Mouse (Mus musculus) neural tube, embryonic 13.5 days (tissue): Measurements from ENCODE around the gene Casp7. TPM values are rescaled to one million over a fixed set of nuclear protein-coding genes. Genes with fewer than 3 reads are reported as not detected.
"Not testable (repeated sequence)": the region's sequence is repeated elsewhere in the genome, so short reads cannot be mapped to it uniquely, and the experiment has no call there.

Experiments
- ATAC-seq: fragments of 200-750 bp; cut with Nextera tagmentation; 2 replicates; pipeline ENCODE4 v1.8.0; 2017; ENCODE audit warnings: low read depth, mild to moderate bottlenecking, moderate TSS enrichment, moderate library complexity
- H3K27ac ChIP-seq: fragments of 300-500 bp; sonication (generic); replicated peaks from 2 replicates; pipeline ENCODE4 v1.5.1; 2015; ENCODE audit warnings: moderate library complexity, mild to moderate bottlenecking, inconsistent platforms
- H3K27me3 ChIP-seq: fragments of 300-500 bp; sonication (generic); 2 replicates; pipeline ENCODE4 v1.6.1; 2015; ENCODE audit warnings: mild to moderate bottlenecking, inconsistent platforms
- H3K36me3 ChIP-seq: fragments of 300-500 bp; sonication (generic); 2 replicates; pipeline ENCODE4 v1.6.1; 2015; ENCODE audit warnings: mild to moderate bottlenecking, inconsistent platforms
- H3K4me1 ChIP-seq: fragments of 300-500 bp; sonication (generic); replicated peaks from 2 replicates; pipeline ENCODE4 v1.6.1; 2015; ENCODE audit warnings: inconsistent platforms
- H3K4me2 ChIP-seq: fragments of 300-500 bp; sonication (generic); 2 replicates; pipeline ENCODE4 v1.6.1; 2015; ENCODE audit warnings: inconsistent platforms, mild to moderate bottlenecking, moderate library complexity
- H3K4me3 ChIP-seq: fragments of 300-500 bp; sonication (generic); 2 replicates; pipeline ENCODE4 v1.5.1; 2015; ENCODE audit warnings: mild to moderate bottlenecking, inconsistent platforms
- H3K9ac ChIP-seq: fragments of 300-500 bp; sonication (generic); 2 replicates; pipeline ENCODE4 v1.6.1; 2015; ENCODE audit warnings: moderate library complexity, mild to moderate bottlenecking, inconsistent platforms
- H3K9me3 ChIP-seq: fragments of 300-500 bp; sonication (generic); 2 replicates; pipeline ENCODE4 v1.6.1; 2016; ENCODE audit warnings: inconsistent platforms
- WGBS: fragments of 180-500 bp; shearing (Covaris S2); methylation state at CpG from one replicate; pipeline ENCODE4 v1.1.7; 2015; 5-methylcytosine and 5-hydroxymethylcytosine counted together
- polyA plus RNA-seq: library from polyadenylated mRNA; unstranded; fragments of >200 nt; fragmentation: Nextera tagmentation; extraction: Ambion mirVana; gene quantifications from 2 replicates; pipeline ENCODE4 v1.2.1, GENCODE M21; 2015

Casp7 gene
- polyA plus RNA-seq, 1 experiment from 2014 or later = 13.8 TPM

DNA sequence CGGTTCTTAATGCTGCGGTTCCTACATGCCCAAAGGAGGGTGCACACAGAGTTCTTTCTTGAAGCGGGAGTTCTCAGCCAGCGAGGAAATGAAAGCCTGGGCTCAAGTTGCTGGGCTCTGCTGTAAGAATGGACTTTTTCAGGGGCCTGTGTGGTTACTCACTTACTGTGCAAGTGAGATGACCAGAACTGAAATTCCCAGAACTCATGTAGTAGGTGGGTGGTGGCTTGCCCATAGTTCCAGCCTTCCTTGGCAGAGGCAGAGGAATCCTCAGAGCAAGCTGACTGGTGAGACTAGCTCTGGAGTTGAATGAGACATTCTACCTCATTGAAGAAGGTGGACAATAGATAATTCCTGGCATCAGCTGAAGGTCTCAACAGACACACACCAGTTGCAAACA lies 8.9 kb downstream of the Casp7 start:
- no peak for ATAC-seq
- Histone ChIP-seq H3K36me3 (peaks cover 5% of the 10 kb centered on the region), H3K4me1 (no peaks in the 10 kb centered on the region; the same call in 1 of the 2 replicates), H3K4me3 (no peak overlapping the region), H3K9ac (no peak overlapping the region), H3K27ac (no peak overlapping the region), H3K9me3 (no peaks in the 10 kb centered on the region), H3K4me2 (no peak overlapping the region), H3K27me3 (peaks cover 37% of the 10 kb centered on the region)
- 96% methylated on average over 4 of the region's 4 CpGs for WGBS

- Histone ChIP-seq H3K27me3 (peaks cover 36% of the 10 kb centered on the region), H3K9ac (no peak overlapping the region), H3K36me3 (peaks cover 5% of the 10 kb centered on the region), H3K4me1 (no peaks in the 10 kb centered on the region; the same call in 1 of the 2 replicates), H3K4me3 (no peak overlapping the region), H3K27ac (no peak overlapping the region), H3K4me2 (no peak overlapping the region), H3K9me3 (no peaks in the 10 kb centered on the region)
- 92% methylated on average over 7 of the region's 7 CpGs for WGBS
- no peak for ATAC-seq
These were observed 9.7 kb downstream of the Casp7 start for GRCm38 (mm10) chr19:56406581-56406980.

GRCm38 (mm10) chr19:56409884-56410283 lies 13.0 kb downstream of the Casp7 start:
- H3K27ac ChIP-seq, H3K36me3 ChIP-seq, ATAC-seq, H3K4me2 ChIP-seq, H3K9me3 ChIP-seq, H3K9ac ChIP-seq, H3K4me1 ChIP-seq, H3K4me3 ChIP-seq: not testable (repeated sequence)
- WGBS = 91% methylated on average over 4 of the region's 4 CpGs
- H3K27me3 ChIP-seq = peaks cover 16% of the 10 kb centered on the region

DNA sequence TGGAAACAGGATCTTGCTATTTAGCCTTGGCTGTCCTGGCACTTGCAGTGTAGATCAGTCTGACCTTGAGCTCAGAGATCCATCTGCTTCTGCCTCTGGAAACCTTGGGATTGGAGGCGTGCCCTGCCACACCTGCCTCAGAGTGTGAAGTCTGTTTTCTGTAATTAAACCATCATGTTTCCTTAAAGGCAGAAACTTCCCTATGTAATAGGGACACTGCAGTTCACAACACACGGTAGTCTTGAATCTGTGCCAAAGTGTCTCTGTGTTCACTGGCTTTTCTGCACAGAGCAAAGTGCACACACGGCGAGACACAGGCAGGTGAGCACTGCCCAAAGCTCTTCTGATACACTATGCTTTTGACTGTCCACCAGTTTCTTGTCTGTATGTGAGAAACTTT lies 21.5 kb downstream of the Casp7 start:
- Histone ChIP-seq H3K4me3 (no peak overlapping the region), H3K27ac (no peak overlapping the region), H3K9ac (no peak overlapping the region), H3K4me1 (peaks cover 7% of the 10 kb centered on the region), H3K4me2 (no peak overlapping the region), H3K9me3 (no peaks in the 10 kb centered on the region), H3K27me3 (no peaks in the 10 kb centered on the region), H3K36me3 (no peaks in the 10 kb centered on the region)
- ATAC-seq = no peak
- 85% methylated on average over 4 of the region's 4 CpGs for WGBS

GRCm38 (mm10) chr19:56419452-56419851 lies 22.5 kb downstream of the Casp7 start:
- peaks cover 16% of the 10 kb centered on the region for H3K4me1 ChIP-seq
- no peak for ATAC-seq
- WGBS = 71% methylated on average over 9 of the region's 9 CpGs
- H3K27me3 ChIP-seq = no peaks in the 10 kb centered on the region
- no peak overlapping the region for H3K4me2 ChIP-seq
- H3K9me3 ChIP-seq = no peaks in the 10 kb centered on the region
- H3K4me3 ChIP-seq = no peak overlapping the region
- H3K27ac ChIP-seq = no peak overlapping the region
- H3K36me3 ChIP-seq = no peaks in the 10 kb centered on the region
- H3K9ac ChIP-seq = no peak overlapping the region

- Histone ChIP-seq H3K27ac (no peak overlapping the region), H3K9me3 (no peaks in the 10 kb centered on the region), H3K36me3 (no peaks in the 10 kb centered on the region), H3K4me3 (no peak overlapping the region), H3K27me3 (no peaks in the 10 kb centered on the region), H3K9ac (no peak overlapping the region), H3K4me1 (peaks cover 16% of the 10 kb centered on the region), H3K4me2 (no peak overlapping the region)
- 88% methylated on average over 3 of the region's 3 CpGs for WGBS
- ATAC-seq = no peak
These were observed 23.4 kb downstream of the Casp7 start for GRCm38 (mm10) chr19:56420345-56420744.

DNA sequence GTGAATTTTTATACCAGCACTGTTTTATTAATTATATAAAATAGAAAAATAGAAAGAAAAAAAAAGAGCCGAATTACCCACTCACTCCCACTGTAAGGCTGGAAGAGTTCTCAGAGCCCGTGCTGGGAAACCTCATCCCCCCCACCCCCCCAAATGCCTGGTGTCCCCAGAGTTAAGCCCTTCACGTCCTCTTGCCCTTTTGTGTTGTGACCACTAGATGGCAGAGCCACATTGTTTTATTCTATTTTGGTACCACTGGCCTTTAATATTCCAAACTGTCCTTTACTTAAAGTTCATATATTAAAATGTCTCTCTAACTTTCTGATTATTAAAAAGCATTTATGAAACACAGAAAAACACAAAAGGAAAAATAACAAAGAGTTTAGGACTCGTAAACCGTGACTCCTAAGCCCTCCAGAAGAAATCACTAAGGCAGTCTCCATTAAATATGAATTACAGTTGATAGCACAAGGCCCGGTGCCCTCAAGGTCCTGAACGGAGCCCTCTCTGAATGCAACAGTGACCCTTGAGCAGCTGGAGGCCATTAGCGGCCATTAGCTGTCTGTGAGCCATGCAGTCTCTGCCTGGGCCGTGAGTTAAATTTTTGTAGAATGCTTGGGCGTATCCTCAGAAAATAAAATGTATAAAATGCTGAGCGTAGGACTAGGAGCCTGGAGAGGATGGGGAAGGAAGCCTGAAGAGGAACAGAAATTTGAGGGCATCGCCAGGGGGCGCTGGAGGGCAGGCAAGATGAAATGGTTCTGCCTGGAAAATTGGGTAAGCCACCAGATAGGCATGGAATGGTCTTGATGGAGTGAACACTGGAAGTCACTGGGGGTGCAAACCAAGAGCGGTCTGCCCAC lies 25.8 kb downstream of the Casp7 start:
- no peaks in the 10 kb centered on the region for H3K27me3 ChIP-seq
- H3K27ac ChIP-seq = no peak overlapping the region
- 26% methylated on average over 14 of the region's 14 CpGs for WGBS
- no peak overlapping the region; the same call in 1 of the 2 replicates for H3K4me2 ChIP-seq
- ATAC-seq = peak; percentile 74; the same call in 1 of the 2 replicates
- no peaks in the 10 kb centered on the region for H3K36me3 ChIP-seq
- no peaks in the 10 kb centered on the region for H3K9me3 ChIP-seq
- H3K4me1 ChIP-seq = peaks cover 16% of the 10 kb centered on the region
- H3K9ac ChIP-seq = no peak overlapping the region
- no peak overlapping the region for H3K4me3 ChIP-seq

DNA sequence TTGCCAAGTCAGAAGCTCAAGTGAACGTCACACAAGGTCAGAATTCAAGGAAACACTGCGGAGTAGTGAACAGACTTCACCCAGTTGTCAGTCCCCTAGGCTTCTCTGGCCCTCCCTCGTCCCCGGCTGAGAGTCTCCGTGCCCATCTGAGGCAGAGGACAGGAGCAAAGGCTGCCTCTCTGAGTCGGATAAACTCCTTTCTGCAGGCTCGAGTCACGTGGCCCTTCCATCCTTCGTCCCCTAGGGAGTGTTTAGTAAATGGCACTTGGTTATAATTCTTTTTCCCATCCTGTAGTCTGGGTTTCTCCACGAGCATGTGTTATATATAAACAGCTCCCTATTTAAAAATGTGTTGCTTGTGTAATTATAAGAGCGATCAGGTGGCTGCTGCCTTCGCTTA lies 26.4 kb downstream of the Casp7 start:
- Histone ChIP-seq H3K4me1 (peaks cover 16% of the 10 kb centered on the region), H3K4me3 (no peak overlapping the region), H3K9me3 (no peaks in the 10 kb centered on the region), H3K27me3 (no peaks in the 10 kb centered on the region), H3K4me2 (peak overlapping the region; percentile 25), H3K9ac (no peak overlapping the region), H3K36me3 (no peaks in the 10 kb centered on the region), H3K27ac (no peak overlapping the region)
- ATAC-seq = peak; percentile 52; the same call in 1 of the 2 replicates
- WGBS = 47% methylated on average over 12 of the region's 12 CpGs

DNA sequence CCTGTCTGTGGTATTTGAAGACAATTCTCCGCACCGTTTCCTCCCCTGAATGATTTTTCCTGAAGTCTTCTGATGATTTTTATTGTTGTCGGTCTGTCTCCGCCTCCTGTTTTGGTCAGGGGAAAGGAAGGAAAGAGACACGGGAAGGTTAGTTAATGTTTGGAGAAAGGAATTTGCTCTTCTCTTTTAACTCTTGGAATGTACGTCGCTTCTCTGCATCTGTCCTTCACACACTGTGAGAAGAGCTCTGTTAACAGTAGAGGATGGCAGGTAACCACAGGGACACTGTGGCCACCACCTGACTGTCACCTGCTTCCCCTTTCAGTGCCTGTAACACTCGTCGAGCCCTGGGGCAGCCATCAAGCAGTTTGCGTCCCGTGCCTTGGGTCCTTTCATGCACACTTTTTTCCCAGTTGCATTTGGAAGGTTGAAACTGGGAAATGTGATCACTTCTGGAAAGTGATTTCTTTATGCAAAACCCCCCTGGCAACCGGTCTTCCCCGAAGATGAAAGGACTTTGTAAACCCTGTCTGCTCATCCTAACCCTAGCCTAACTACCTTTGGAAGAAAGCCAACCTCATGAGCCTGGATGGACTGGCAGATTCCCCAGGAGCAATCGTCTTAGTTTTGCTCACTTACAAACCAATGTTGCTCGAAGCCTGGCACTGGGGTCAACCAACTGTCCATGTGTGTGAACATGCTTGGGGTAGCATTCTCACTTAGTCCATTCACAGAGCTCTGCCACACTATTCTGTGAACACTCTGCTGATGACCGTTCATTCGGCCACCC lies 27.9 kb downstream of the Casp7 start:
- no peaks in the 10 kb centered on the region for H3K36me3 ChIP-seq
- H3K4me1 ChIP-seq = peaks cover 16% of the 10 kb centered on the region
- no peak overlapping the region for H3K4me3 ChIP-seq
- no peaks in the 10 kb centered on the region for H3K9me3 ChIP-seq
- no peak overlapping the region for H3K4me2 ChIP-seq
- no peaks in the 10 kb centered on the region for H3K27me3 ChIP-seq
- H3K9ac ChIP-seq = no peak overlapping the region
- ATAC-seq = no peak
- H3K27ac ChIP-seq = no peak overlapping the region
- WGBS = 76% methylated on average over 17 of the region's 17 CpGs

DNA sequence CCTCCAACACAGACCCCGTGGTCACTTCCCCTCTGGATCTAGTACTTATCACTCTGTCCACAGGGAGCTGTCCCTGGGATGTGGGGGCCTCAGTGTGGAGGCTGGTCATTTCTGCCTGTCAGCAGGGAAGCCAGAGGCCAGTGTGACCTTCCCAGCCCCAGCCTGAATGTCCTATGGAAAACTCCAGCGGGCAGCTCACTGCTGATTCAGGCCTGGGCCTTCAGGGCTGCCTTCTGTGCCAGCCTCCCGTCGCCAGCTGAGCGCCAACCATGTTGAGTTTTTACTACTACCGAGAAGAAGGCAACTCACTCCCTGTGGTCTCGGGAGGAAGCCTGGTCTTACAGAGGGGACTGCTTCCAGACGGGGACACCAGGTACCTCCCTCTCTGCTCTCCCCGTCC lies 28.6 kb downstream of the Casp7 start:
- Histone ChIP-seq H3K4me3 (no peak overlapping the region), H3K4me1 (peaks cover 16% of the 10 kb centered on the region), H3K4me2 (no peak overlapping the region), H3K27ac (0 out of 2 replicates have a peak overlapping the region, but pooled peaks have one; percentile 7), H3K9me3 (no peaks in the 10 kb centered on the region), H3K9ac (no peak overlapping the region), H3K36me3 (no peaks in the 10 kb centered on the region), H3K27me3 (no peaks in the 10 kb centered on the region)
- no peak for ATAC-seq
- 63% methylated on average over 9 of the region's 9 CpGs for WGBS

GRCm38 (mm10) chr19:56430369-56430768 lies 33.4 kb downstream of the Casp7 start:
- Histone ChIP-seq H3K27ac (no peak overlapping the region), H3K36me3 (no peaks in the 10 kb centered on the region), H3K9ac (no peak overlapping the region), H3K4me3 (no peak overlapping the region), H3K4me1 (0 out of 2 replicates have a peak, but pooled peaks cover 4% of the 10 kb centered on the region), H3K27me3 (no peaks in the 10 kb centered on the region), H3K9me3 (no peaks in the 10 kb centered on the region), H3K4me2 (no peak overlapping the region)
- no peak for ATAC-seq
- WGBS = 77% methylated on average over 8 of the region's 8 CpGs

- Histone ChIP-seq H3K9me3 (no peaks in the 10 kb centered on the region), H3K9ac (no peak overlapping the region), H3K27ac (no peak overlapping the region), H3K4me2 (no peak overlapping the region), H3K4me1 (0 out of 2 replicates have a peak, but pooled peaks cover 4% of the 10 kb centered on the region), H3K4me3 (no peak overlapping the region), H3K36me3 (no peaks in the 10 kb centered on the region), H3K27me3 (no peaks in the 10 kb centered on the region)
- 77% methylated on average over 10 of the region's 10 CpGs for WGBS
- no peak for ATAC-seq
These were observed 35.8 kb downstream of the Casp7 start for GRCm38 (mm10) chr19:56432706-56433105.
